Mouse (Mus musculus) cortical plate, adult 2 months (tissue): ENCODE data around the gene Psip1. TPM values are rescaled to one million over a fixed set of nuclear protein-coding genes. Genes with fewer than 3 reads are reported as not detected.
"Not testable (repeated sequence)": the region's sequence is repeated elsewhere in the genome, so short reads cannot be mapped to it uniquely, and the experiment has no call there.

ENCODE experiments used
- H3K27ac ChIP-seq: fragments of 200-500 bp; 2 replicates; pipeline ENCODE4 v1.5.1; 2012; ENCODE audit warnings: low read length, control low read depth, inconsistent platforms; ENCODE audit not compliant: insufficient read depth
- H3K4me1 ChIP-seq: fragments of 200-500 bp; 2 replicates; pipeline ENCODE4 v1.6.1; 2011; ENCODE audit warnings: low read length; ENCODE audit not compliant: control insufficient read depth, insufficient read depth
- H3K4me3 ChIP-seq: fragments of 200-500 bp; 2 replicates; pipeline ENCODE4 v1.5.1; 2011; ENCODE audit warnings: mild to moderate bottlenecking, low read length, control low read depth; ENCODE audit not compliant: insufficient read depth
- CTCF ChIP-seq: fragments of 200-500 bp; IDR thresholded peaks from 2 replicates; pipeline ENCODE4 v1.5.1; 2011; ENCODE audit warnings: mild to moderate bottlenecking, control low read depth, low read length; ENCODE audit not compliant: insufficient read depth; ENCODE audit errors: extremely low read depth
- POLR2A ChIP-seq: fragments of 200-500 bp; IDR thresholded peaks from 2 replicates; pipeline ENCODE4 v1.6.1; 2011; ENCODE audit warnings: mild to moderate bottlenecking, low read length, control low read depth; ENCODE audit not compliant: insufficient read depth; ENCODE audit errors: extremely low read depth
- polyA plus RNA-seq: library from polyadenylated mRNA; depleted of rRNA; stranded (reverse); fragments of >200 nt; gene quantifications from 2 replicates; pipeline ENCODE4 v1.2.3, GENCODE M21; 2012

The Psip1 gene
- polyA plus RNA-seq, 1 experiment = 179 TPM

- no peaks in the 10 kb centered on the region; the same call in 1 of the 2 replicates for H3K4me1 ChIP-seq
- H3K27ac ChIP-seq = peak within 1 kb of the TSS; percentile 62
- peak; percentile 97 for TF ChIP-seq POLR2A
- TF ChIP-seq CTCF = no peak
- H3K4me3 ChIP-seq = peak within 1 kb of the TSS; percentile 54
Measured at GRCm38 (mm10) chr4:83524843-83525689, 38.8 kb upstream of the Psip1 start, which contains the start of gene Ccdc171. Gene Ccdc171, plus strand, starts transcription at chr4:83525545.

GRCm38 (mm10) chr4:83524456-83524842 is 38.2 kb upstream of the Psip1 start:
- Histone ChIP-seq H3K27ac (peak overlapping the region; percentile 62; the same call in 1 of the 2 replicates), H3K4me3 (peak overlapping the region; percentile 54), H3K4me1 (no peaks in the 10 kb centered on the region; the same call in 1 of the 2 replicates)
- TF ChIP-seq POLR2A (no peak), CTCF (no peak)

GRCm38 (mm10) chr4:83522066-83522465 is 35.8 kb upstream of the Psip1 start:
- H3K27ac ChIP-seq = no peak overlapping the region
- no peak overlapping the region for H3K4me3 ChIP-seq

GRCm38 (mm10) chr4:83520308-83520707 is 34.0 kb upstream of the Psip1 start:
- Histone ChIP-seq H3K4me3 (no peak overlapping the region), H3K27ac (no peak overlapping the region), H3K4me1 (no peaks in the 10 kb centered on the region)
- TF ChIP-seq CTCF = no peak
- TF ChIP-seq POLR2A = no peak

More at GRCm38 (mm10) chr4:83522066-83522465, 35.8 kb upstream of the Psip1 start:
- H3K4me1 ChIP-seq = no peaks in the 10 kb centered on the region; the same call in 1 of the 2 replicates
- TF ChIP-seq POLR2A (no peak), CTCF (no peak)

GRCm38 (mm10) chr4:83519807-83520206 is 33.5 kb upstream of the Psip1 start:
- Histone ChIP-seq H3K4me3 (no peak overlapping the region), H3K4me1 (no peaks in the 10 kb centered on the region), H3K27ac (no peak overlapping the region)
- no peak for TF ChIP-seq POLR2A
- TF ChIP-seq CTCF = no peak

- Histone ChIP-seq H3K4me1 (no peaks in the 10 kb centered on the region), H3K27ac (no peak overlapping the region)
- no peak for TF ChIP-seq CTCF
Measured at GRCm38 (mm10) chr4:83519148-83519547, 32.9 kb upstream of the Psip1 start.

GRCm38 (mm10) chr4:83516144-83516543 is 29.9 kb upstream of the Psip1 start:
- H3K4me1 ChIP-seq, H3K4me3 ChIP-seq, H3K27ac ChIP-seq: not testable (repeated sequence)

More at GRCm38 (mm10) chr4:83519148-83519547, 32.9 kb upstream of the Psip1 start:
- no peak overlapping the region for H3K4me3 ChIP-seq

- no peak overlapping the region for H3K4me3 ChIP-seq
- H3K27ac ChIP-seq = no peak overlapping the region
- no peaks in the 10 kb centered on the region for H3K4me1 ChIP-seq
- peak; percentile 52 for TF ChIP-seq CTCF
- TF ChIP-seq POLR2A = no peak
Measured at GRCm38 (mm10) chr4:83514976-83515669, 28.9 kb upstream of the Psip1 start.

- H3K4me1 ChIP-seq = no peaks in the 10 kb centered on the region
- no peak overlapping the region for H3K27ac ChIP-seq
- H3K4me3 ChIP-seq = no peak overlapping the region
- TF ChIP-seq POLR2A (no peak), CTCF (no peak)
Measured at GRCm38 (mm10) chr4:83514183-83514582, 27.9 kb upstream of the Psip1 start.

GRCm38 (mm10) chr4:83512644-83513043 is 26.4 kb upstream of the Psip1 start:
- H3K4me3 ChIP-seq = no peak overlapping the region
- no peak for TF ChIP-seq POLR2A
- no peak for TF ChIP-seq CTCF
- no peaks in the 10 kb centered on the region for H3K4me1 ChIP-seq
- no peak overlapping the region for H3K27ac ChIP-seq
